Mouse (Mus musculus) CH12.LX (cell line): Measurements from ENCODE around the gene Tectb. TPM values are rescaled to one million over a fixed set of nuclear protein-coding genes. Genes with fewer than 3 reads are reported as not detected.

Source experiments
- DNase-seq: peaks from one replicate; pipeline ENCODE4 v3.0.0-alpha.2; 2013; ENCODE audit errors: extremely low read depth
- H3K27ac ChIP-seq: 2 replicates; pipeline ENCODE4 v1.5.1; 2012; ENCODE audit warnings: low read depth, mild to moderate bottlenecking, control low read depth, moderate library complexity; ENCODE audit not compliant: insufficient read depth
- H3K27me3 ChIP-seq: replicated peaks from 2 replicates; pipeline ENCODE3; 2012; ENCODE audit warnings: inconsistent platforms
- H3K36me3 ChIP-seq, 2 experiments: replicated peaks in 1 of 2; 2 replicates each; pipeline versions ENCODE3 to v1.6.1; 2012; ENCODE audit warnings: inconsistent platforms in 1 of 2, low read length in 1 of 2, mild to moderate bottlenecking in 1 of 2, mixed read lengths in 1 of 2, moderate library complexity in 1 of 2; ENCODE audit not compliant: control insufficient read depth in 1 of 2, insufficient read depth in 1 of 2
- H3K4me1 ChIP-seq, 2 experiments: 2 replicates each; pipeline ENCODE4 v1.6.1; 2012; ENCODE audit warnings: inconsistent platforms in 1 of 2, moderate library complexity in 1 of 2; ENCODE audit not compliant: insufficient read depth in 2 of 2, control insufficient read depth in 1 of 2
- H3K4me2 ChIP-seq: 2 replicates; pipeline ENCODE4 v1.6.1; 2012; ENCODE audit warnings: low read depth, mild to moderate bottlenecking, control low read depth; ENCODE audit not compliant: poor library complexity, insufficient read depth, severe bottlenecking
- H3K4me3 ChIP-seq, 3 experiments: fragments of 150-350 bp in 1 of 3; sonication (generic) in 1 of 3; replicated peaks in 1 of 3; 2 replicates each; pipeline versions ENCODE3 to v1.5.1; 2011 to 2012; ENCODE audit warnings: low read depth in 2 of 3, low read length in 2 of 3, mild to moderate bottlenecking in 2 of 3, moderate library complexity in 2 of 3, control low read depth in 1 of 3, improper control_type of control experiment in 1 of 3, inconsistent platforms in 1 of 3, mixed read lengths in 1 of 3; ENCODE audit not compliant: poor library complexity in 1 of 3
- H3K79me2 ChIP-seq: replicated peaks from 2 replicates; pipeline ENCODE4 v1.6.1; 2012; ENCODE audit warnings: mild to moderate bottlenecking, moderate library complexity; ENCODE audit not compliant: control insufficient read depth, poor library complexity, insufficient read depth, severe bottlenecking; ENCODE audit errors: extremely low read depth
- H3K9ac ChIP-seq: 2 replicates; pipeline ENCODE4 v1.6.1; 2012; ENCODE audit warnings: low read depth, mild to moderate bottlenecking, control low read depth, moderate library complexity; ENCODE audit not compliant: insufficient read depth
- H3K9me3 ChIP-seq: replicated peaks from 2 replicates; pipeline ENCODE3; 2012; ENCODE audit warnings: low read length, inconsistent platforms, mixed read lengths
- CTCF ChIP-seq, 2 experiments: IDR thresholded peaks in 1 of 2; conservative IDR thresholded peaks in 1 of 2; 2 replicates each; pipeline ENCODE4 v1.5.1; 2011 to 2012; ENCODE audit warnings: low read depth in 2 of 2, low read length in 2 of 2, improper control_type of control experiment in 1 of 2, inconsistent platforms in 1 of 2, mild to moderate bottlenecking in 1 of 2, moderate library complexity in 1 of 2
- E2F4 ChIP-seq: IDR thresholded peaks from 2 replicates; pipeline ENCODE4 v1.6.1; 2011; ENCODE audit warnings: low read depth, low read length, improper control_type of control experiment; ENCODE audit not compliant: insufficient replicate concordance
- ELF1 ChIP-seq: IDR thresholded peaks from 2 replicates; pipeline ENCODE4 v1.6.1; 2014; ENCODE audit warnings: low read depth, mild to moderate bottlenecking, inconsistent platforms, low read length, improper control_type of control experiment
- JUN ChIP-seq: IDR thresholded peaks from 2 replicates; pipeline ENCODE4 v1.6.1; 2011; ENCODE audit warnings: low read depth, mild to moderate bottlenecking, low read length, improper control_type of control experiment, moderate library complexity; ENCODE audit not compliant: insufficient read depth
- JUND ChIP-seq: conservative IDR thresholded peaks from 2 replicates; pipeline ENCODE4 v1.6.1; 2011; ENCODE audit warnings: low read depth, low read length, improper control_type of control experiment
- MAX ChIP-seq: IDR thresholded peaks from 2 replicates; pipeline ENCODE4 v1.6.1; 2011; ENCODE audit warnings: low read length, improper control_type of control experiment
- MEF2A ChIP-seq: IDR thresholded peaks from 2 replicates; pipeline ENCODE4 v1.6.1; 2014; ENCODE audit warnings: low read depth, mild to moderate bottlenecking, inconsistent platforms, low read length, improper control_type of control experiment, borderline replicate concordance
- PAX5 ChIP-seq: IDR thresholded peaks from 2 replicates; pipeline ENCODE4 v1.6.1; 2012; ENCODE audit warnings: low read length, inconsistent platforms, mixed read lengths
- POLR2A ChIP-seq: IDR thresholded peaks from 2 replicates; pipeline ENCODE4 v1.6.1; 2011; ENCODE audit warnings: low read depth, mild to moderate bottlenecking, improper control_type of control experiment, low read length
- RAD21 ChIP-seq: IDR thresholded peaks from 2 replicates; pipeline ENCODE4 v1.6.1; 2011; ENCODE audit warnings: low read depth, mild to moderate bottlenecking, low read length, improper control_type of control experiment, moderate library complexity
- SIN3A ChIP-seq: IDR thresholded peaks from 2 replicates; pipeline ENCODE4 v1.6.1; 2012; ENCODE audit warnings: low read length, improper control_type of control experiment, inconsistent platforms
- SMC3 ChIP-seq: IDR thresholded peaks from 2 replicates; pipeline ENCODE4 v1.6.1; 2011; ENCODE audit warnings: low read depth, low read length, improper control_type of control experiment
- UBTF ChIP-seq: IDR thresholded peaks from 2 replicates; pipeline ENCODE4 v1.6.1; 2012; ENCODE audit warnings: low read depth, mild to moderate bottlenecking, inconsistent platforms, low read length, improper control_type of control experiment, moderate library complexity
- ZC3H11A ChIP-seq: IDR thresholded peaks from 2 replicates; pipeline ENCODE4 v1.6.1; 2012; ENCODE audit warnings: low read depth, mild to moderate bottlenecking, inconsistent platforms, low read length, improper control_type of control experiment
- dilution Hi-C: fragments of 300-500 bp; cut with MboI; formaldehyde crosslinking; loops from 2 replicates; pipeline ENCODE4 v1.14.3; 2020; ENCODE audit warnings: low sequenced_read_pairs; ENCODE audit not compliant: extremely low pct_unique_long_range_greater_than_20kb, extremely low pct_ligation_motif_present
- in situ Hi-C: fragments of 300-500 bp; cut with MboI; formaldehyde crosslinking; loops from 3 replicates; pipeline ENCODE4 v1.14.3; 2019; ENCODE audit warnings: low sequenced_read_pairs, low pct_ligation_motif_present, low pct_unique_long_range_greater_than_20kb, mixed read lengths
- polyA plus RNA-seq: library from polyadenylated mRNA; unstranded; fragments of >175 nt; gene quantifications from 2 replicates; pipeline ENCODE4 v1.2.1, GENCODE M21; 2012; ENCODE audit warnings: low read depth; ENCODE audit not compliant: insufficient read length
- total RNA-seq, 2 experiments: library from RNA; depleted of rRNA; stranded (reverse); fragments of 300-350 nt in 1 of 2; fragments of >200 nt in 1 of 2; gene quantifications; 2 replicates each; pipeline ENCODE4 v1.2.3; 2012 to 2014

Gene Tectb
- total and polyA plus RNA-seq, 3 experiments, result not detected

- Histone ChIP-seq H3K36me3 (no peaks in the 10 kb centered on the region), H3K4me1 (peaks cover 0 to 8% of the 10 kb centered on the region in 2 experiments; a peak in 2 of 4 replicates), H3K27ac (no peak overlapping the region), H3K9ac (no peak overlapping the region), H3K4me3 (no peak overlapping the region), H3K4me2 (no peak overlapping the region), H3K9me3 (peaks cover 3% of the 10 kb centered on the region), H3K27me3 (no peaks in the 10 kb centered on the region), H3K79me2 (no peaks in the 10 kb centered on the region)
- TF ChIP-seq CTCF (conservative IDR thresholded peaks at IDR 0.05 in 1 of 2, IDR thresholded peaks at IDR 0.05 in 1 of 2; ENCODE audit: low read depth in 2 of 2, low read length in 2 of 2) (no peak), SMC3 (no peak), POLR2A (no peak), JUN (no peak), SIN3A (no peak), ELF1 (no peak), ZC3H11A (no peak)
- DNase-seq, result no peak
- dilution Hi-C loops (no loop called here), in situ Hi-C loops (no loop called here)
These were observed 15.2 kb upstream of the Tectb start for GRCm38 (mm10) chr19:55165183-55165865.

- in situ Hi-C loops (no loop called here), dilution Hi-C loops (no loop called here)
- Histone ChIP-seq H3K27me3 (no peaks in the 10 kb centered on the region), H3K9ac (no peak overlapping the region), H3K36me3 (no peaks in the 10 kb centered on the region), H3K79me2 (no peaks in the 10 kb centered on the region), H3K4me1 (peaks cover 0 to 8% of the 10 kb centered on the region in 2 experiments; a peak in 2 of 4 replicates), H3K4me2 (no peak overlapping the region), H3K9me3 (peaks cover 3% of the 10 kb centered on the region)
- DNase-seq, result no peak
- TF ChIP-seq PAX5, result no peak
- no peak for TF ChIP-seq SMC3
- TF ChIP-seq MEF2A, result no peak
- TF ChIP-seq MAX, result no peak
- TF ChIP-seq RAD21, result no peak
- no peak for TF ChIP-seq E2F4
- no peak for TF ChIP-seq UBTF
- TF ChIP-seq JUND, result no peak
- no peak for TF ChIP-seq SIN3A
- TF ChIP-seq JUN, result no peak
- TF ChIP-seq, all 38 proteins: peak for 0
- no peak overlapping the region for H3K4me3 ChIP-seq
- H3K27ac ChIP-seq, result no peak overlapping the region
These were observed 14.6 kb upstream of the Tectb start for GRCm38 (mm10) chr19:55165954-55166353.
